Mouse (Mus musculus): ENCODE measurements around the gene Urad. TPM values are rescaled to one million over a fixed set of nuclear protein-coding genes. Genes with fewer than 3 reads are reported as not detected.

The Urad gene
- total RNA-seq, 1 experiment from 2014 or later, result not detected

GRCm38 (mm10) chr5:147277547-147277925 lies 44.7 kb downstream of the Urad start:
- no peak for ATAC-seq (replicated peaks in 1 of 2; ENCODE audit: insufficient read depth in 1 of 2, low FRiP score in 2 of 2, low TSS enrichment in 1 of 2, low read depth in 1 of 2, poor library complexity in 2 of 2, severe bottlenecking in 2 of 2)

GRCm38 (mm10) chr5:147276701-147277546 lies 45.3 kb downstream of the Urad start:
- no peak for ATAC-seq (replicated peaks in 1 of 2; ENCODE audit: insufficient read depth in 1 of 2, low FRiP score in 2 of 2, low TSS enrichment in 1 of 2, low read depth in 1 of 2, poor library complexity in 2 of 2, severe bottlenecking in 2 of 2)

GRCm38 (mm10) chr5:147275761-147276160 lies 46.5 kb downstream of the Urad start:
- no peak for ATAC-seq (replicated peaks in 1 of 2; ENCODE audit: insufficient read depth in 1 of 2, low FRiP score in 2 of 2, low TSS enrichment in 1 of 2, low read depth in 1 of 2, poor library complexity in 2 of 2, severe bottlenecking in 2 of 2)

GRCm38 (mm10) chr5:147274174-147275141 lies 47.8 kb downstream of the Urad start:
- peak; percentile 27 to 39 for ATAC-seq (replicated peaks in 1 of 2; ENCODE audit: insufficient read depth in 1 of 2, low FRiP score in 2 of 2, low TSS enrichment in 1 of 2, low read depth in 1 of 2, poor library complexity in 2 of 2, severe bottlenecking in 2 of 2)

GRCm38 (mm10) chr5:147272808-147273345 lies 49.4 kb downstream of the Urad start:
- no peak for ATAC-seq (replicated peaks in 1 of 2; ENCODE audit: insufficient read depth in 1 of 2, low FRiP score in 2 of 2, low TSS enrichment in 1 of 2, low read depth in 1 of 2, poor library complexity in 2 of 2, severe bottlenecking in 2 of 2)

- no peak for ATAC-seq (replicated peaks in 1 of 2; ENCODE audit: insufficient read depth in 1 of 2, low FRiP score in 2 of 2, low TSS enrichment in 1 of 2, low read depth in 1 of 2, poor library complexity in 2 of 2, severe bottlenecking in 2 of 2)
Measured at GRCm38 (mm10) chr5:147272046-147272807, 50.0 kb downstream of the Urad start.

GRCm38 (mm10) chr5:147270673-147271655 lies 51.3 kb downstream of the Urad start:
- no peak for ATAC-seq (replicated peaks in 1 of 2; ENCODE audit: insufficient read depth in 1 of 2, low FRiP score in 2 of 2, low TSS enrichment in 1 of 2, low read depth in 1 of 2, poor library complexity in 2 of 2, severe bottlenecking in 2 of 2)

- peak; percentile 18 to 33; a peak in 1 of 4 replicates for ATAC-seq (replicated peaks in 1 of 2; ENCODE audit: insufficient read depth in 1 of 2, low FRiP score in 2 of 2, low TSS enrichment in 1 of 2, low read depth in 1 of 2, poor library complexity in 2 of 2, severe bottlenecking in 2 of 2)
Measured at GRCm38 (mm10) chr5:147269926-147270672, 52.1 kb downstream of the Urad start, which contains the start of gene Pdx1. Pdx1 (plus strand) TSS chr5:147269959.

GRCm38 (mm10) chr5:147269371-147269770 lies 52.9 kb downstream of the Urad start:
- no peak for ATAC-seq (replicated peaks in 1 of 2; ENCODE audit: insufficient read depth in 1 of 2, low FRiP score in 2 of 2, low TSS enrichment in 1 of 2, low read depth in 1 of 2, poor library complexity in 2 of 2, severe bottlenecking in 2 of 2)

GRCm38 (mm10) chr5:147268728-147269127 lies 53.5 kb downstream of the Urad start:
- ATAC-seq (replicated peaks in 1 of 2; ENCODE audit: insufficient read depth in 1 of 2, low FRiP score in 2 of 2, low TSS enrichment in 1 of 2, low read depth in 1 of 2, poor library complexity in 2 of 2, severe bottlenecking in 2 of 2), result no peak

GRCm38 (mm10) chr5:147267434-147267833 lies 54.8 kb downstream of the Urad start:
- ATAC-seq (replicated peaks in 1 of 2; ENCODE audit: insufficient read depth in 1 of 2, low FRiP score in 2 of 2, low TSS enrichment in 1 of 2, low read depth in 1 of 2, poor library complexity in 2 of 2, severe bottlenecking in 2 of 2), result no peak

Other genes with a start within 250 kb of the Urad start
- gene Lnx2, start 245.9 kb downstream of the Urad start, total RNA-seq (2017), result 3.6 and 4.4 TPM in 2 replicates
- gene Polr1d, start 245.4 kb downstream of the Urad start, total RNA-seq (2017), result 105 and 120 TPM in 2 replicates
- not detected in 2 replicates for gene Gsx1, start 133.7 kb downstream of the Urad start, total RNA-seq (2017)
- not detected in 2 replicates for gene Pdx1, start 52.5 kb downstream of the Urad start, total RNA-seq (2017)
- 0.74 TPM in 1 of 2 replicates, not detected in the other for gene Cdx2, start 15.2 kb downstream of the Urad start, total RNA-seq (2017)
- gene Flt3, start 78.0 kb upstream of the Urad start, total RNA-seq (2017), result 260 and 358 TPM in 2 replicates
- gene Pan3, start 107.7 kb upstream of the Urad start, total RNA-seq (2017), result 364 and 387 TPM in 2 replicates

Data from hematopoietic stem cell, adult 5-6 weeks (primary cell).